Mouse (Mus musculus) olfactory bulb, adult 2 months (tissue): ENCODE measurements around the gene Tcte2. TPM values are rescaled to one million over a fixed set of nuclear protein-coding genes. Genes with fewer than 3 reads are reported as not detected.
A peak's percentile ranks its signal among the peaks of the same experiment; 100 is the strongest.

Experiments used
- H3K27ac ChIP-seq: fragments of 200-500 bp; 2 replicates; pipeline ENCODE4 v1.5.1; 2012; ENCODE audit warnings: low read depth, low read length; ENCODE audit not compliant: insufficient read depth
- H3K4me1 ChIP-seq: fragments of 200-500 bp; 2 replicates; pipeline ENCODE4 v1.6.1; 2012; ENCODE audit warnings: low read length; ENCODE audit not compliant: control insufficient read depth, insufficient read depth
- H3K4me3 ChIP-seq: fragments of 200-500 bp; 2 replicates; pipeline ENCODE4 v1.5.1; 2012; ENCODE audit warnings: mild to moderate bottlenecking, low read depth, low read length, moderate library complexity; ENCODE audit not compliant: insufficient read depth
- CTCF ChIP-seq: fragments of 200-500 bp; IDR thresholded peaks from 2 replicates; pipeline ENCODE4 v1.5.1; 2012; ENCODE audit warnings: low read depth, mild to moderate bottlenecking, low read length, moderate library complexity; ENCODE audit not compliant: insufficient read depth
- POLR2A ChIP-seq: fragments of 200-500 bp; IDR thresholded peaks from 2 replicates; pipeline ENCODE4 v1.6.1; 2012; ENCODE audit warnings: mild to moderate bottlenecking, low read depth, low read length, moderate library complexity; ENCODE audit not compliant: insufficient read depth
- WGBS: fragments of 180-500 bp; shearing (Covaris S2); methylation state at CpG from one replicate; pipeline ENCODE4 v1.1.7; 2018; 5-methylcytosine and 5-hydroxymethylcytosine counted together
- polyA plus RNA-seq: library from polyadenylated mRNA; stranded (reverse); fragments of >200 nt; gene quantifications from 2 replicates; pipeline ENCODE4 v1.2.4, GENCODE M21; 2012; ENCODE audit warnings: low replicate concordance; ENCODE audit not compliant: missing spikeins, insufficient read depth, insufficient read length

Gene Tcte2
- polyA plus RNA-seq, 1 experiment: not detected

- peaks cover 29% of the 10 kb centered on the region for H3K4me1 ChIP-seq
- no peak overlapping the region for H3K4me3 ChIP-seq
- no peak for TF ChIP-seq CTCF
- no peak for TF ChIP-seq POLR2A
- peak overlapping the region; percentile 43; the same call in 1 of the 2 replicates for H3K27ac ChIP-seq
- 52% methylated on average over 3 of the region's 3 CpGs for WGBS
Measured at GRCm38 (mm10) chr17:13667006-13667405, 94.6 kb downstream of the Tcte2 start.

DNA sequence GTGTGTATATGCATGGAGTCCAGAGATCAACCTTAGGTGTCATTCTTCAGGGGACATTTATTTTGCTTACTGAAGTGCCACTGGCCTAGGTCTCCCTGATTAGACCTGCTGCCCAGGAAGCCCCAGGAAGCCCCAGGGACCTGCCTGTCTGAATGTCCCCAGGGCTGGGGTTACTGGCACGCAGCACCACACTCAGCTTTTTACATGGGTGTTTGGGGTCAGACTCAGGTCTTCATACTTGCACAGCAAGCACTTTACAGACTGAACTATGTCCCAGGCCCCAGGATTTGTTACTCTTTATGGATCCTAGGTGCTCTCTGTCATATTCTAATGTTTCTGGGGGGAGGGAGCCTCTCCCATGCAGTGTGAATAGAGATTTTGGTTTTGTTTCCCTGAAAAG is 95.9 kb downstream of the Tcte2 start:
- TF ChIP-seq POLR2A (no peak), CTCF (no peak)
- no peak overlapping the region for H3K27ac ChIP-seq
- peaks cover 25% of the 10 kb centered on the region for H3K4me1 ChIP-seq
- WGBS: 90% methylated on average over 1 of the region's 1 CpGs
- H3K4me3 ChIP-seq: no peak overlapping the region

- TF ChIP-seq POLR2A (no peak), CTCF (no peak)
- Histone ChIP-seq H3K27ac (no peak overlapping the region), H3K4me1 (peaks cover 21% of the 10 kb centered on the region), H3K4me3 (no peak overlapping the region)
- WGBS: 92% methylated on average over 13 of the region's 13 CpGs
Measured at GRCm38 (mm10) chr17:13663386-13664166, 98.0 kb downstream of the Tcte2 start.

Other genes with a start within 250 kb of the Tcte2 start
- not detected in 2 replicates for gene Afdn, start 1.3 kb downstream of the Tcte2 start, polyA plus RNA-seq
- not detected in 2 replicates for gene Gm7168, start 186.5 kb upstream of the Tcte2 start, polyA plus RNA-seq
- not detected in 2 replicates for gene Gm7356, start 241.9 kb upstream of the Tcte2 start, polyA plus RNA-seq